Mouse (Mus musculus) C3H10T1/2 (cell line): ENCODE results near the gene Chd3. TPM values are rescaled to one million over a fixed set of nuclear protein-coding genes. Genes with fewer than 3 reads are reported as not detected.

Source experiments
- polyA plus RNA-seq, 2 experiments: library from polyadenylated mRNA; unstranded; fragments of >200 nt; fragmentation: generic; extraction: Trizol; gene quantifications; one replicate each; pipeline ENCODE4 v1.2.1; 2012; ENCODE audit warnings: missing spikeins in 2 of 2

Chd3 gene
- 100 to 1,000 TPM in 1 of 2 experiments, 10 to 100 TPM in 1; 12.9 to 147 TPM for polyA plus RNA-seq

DNA sequence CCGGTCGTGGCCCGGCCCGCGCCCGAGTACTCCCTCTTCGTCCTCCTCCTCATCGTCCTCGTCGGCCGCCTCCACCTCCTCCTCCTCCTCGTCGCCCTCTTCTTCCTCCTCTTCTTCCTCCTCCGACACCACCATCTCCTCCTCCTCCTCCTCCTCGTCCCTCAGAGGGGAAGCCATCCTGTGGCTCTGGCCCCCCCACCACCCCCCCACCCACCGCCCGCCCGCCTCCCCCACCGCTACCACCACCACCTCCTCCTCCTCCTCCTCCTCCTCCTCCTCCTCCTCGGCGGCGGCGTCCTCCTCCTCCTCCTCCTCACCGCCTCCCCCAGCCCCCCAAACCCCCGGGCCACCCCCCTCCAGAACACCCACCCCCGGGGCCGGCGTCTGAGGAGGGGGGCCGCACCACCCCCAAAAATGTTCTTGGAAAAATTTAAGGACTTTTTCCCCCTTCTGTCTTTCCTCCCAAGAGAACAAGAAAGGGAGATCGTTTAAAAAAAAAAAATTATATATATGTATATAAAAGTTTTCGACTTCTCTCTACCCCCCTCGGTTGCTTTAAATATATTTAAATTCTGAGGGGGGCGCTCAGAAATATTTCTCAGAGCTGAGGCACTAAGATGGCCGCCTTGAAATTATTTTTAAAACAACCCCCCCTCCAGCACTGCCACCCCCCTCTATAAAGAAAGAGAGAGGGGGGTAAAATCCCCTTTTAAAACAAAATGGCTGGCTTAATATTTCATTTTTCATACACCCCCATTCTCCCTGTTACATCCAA lies at the start of gene Chd3:
TSS of gene Chd3 (minus strand) at position 192 of the 775 bp plus-strand sequence.

GRCm38 (mm10) chr11:69413221-69414181 lies 44.3 kb upstream of the Chd3 start, which contains the start of gene Kdm6b:
Gene Kdm6b (minus strand): TSS chr11:69413675.

GRCm38 (mm10) chr11:69398059-69398458 lies 28.9 kb upstream of the Chd3 start, which contains the start of gene Tmem88:
Gene Tmem88 (minus strand): TSS chr11:69398234.

GRCm38 (mm10) chr11:69395235-69395633 lies 26.0 kb upstream of the Chd3 start, which contains the start of the genes Naa38 and Cyb5d1:
Gene Naa38 (plus strand): TSS chr11:69395487.
Gene Cyb5d1 (minus strand): TSS chr11:69395631.

DNA sequence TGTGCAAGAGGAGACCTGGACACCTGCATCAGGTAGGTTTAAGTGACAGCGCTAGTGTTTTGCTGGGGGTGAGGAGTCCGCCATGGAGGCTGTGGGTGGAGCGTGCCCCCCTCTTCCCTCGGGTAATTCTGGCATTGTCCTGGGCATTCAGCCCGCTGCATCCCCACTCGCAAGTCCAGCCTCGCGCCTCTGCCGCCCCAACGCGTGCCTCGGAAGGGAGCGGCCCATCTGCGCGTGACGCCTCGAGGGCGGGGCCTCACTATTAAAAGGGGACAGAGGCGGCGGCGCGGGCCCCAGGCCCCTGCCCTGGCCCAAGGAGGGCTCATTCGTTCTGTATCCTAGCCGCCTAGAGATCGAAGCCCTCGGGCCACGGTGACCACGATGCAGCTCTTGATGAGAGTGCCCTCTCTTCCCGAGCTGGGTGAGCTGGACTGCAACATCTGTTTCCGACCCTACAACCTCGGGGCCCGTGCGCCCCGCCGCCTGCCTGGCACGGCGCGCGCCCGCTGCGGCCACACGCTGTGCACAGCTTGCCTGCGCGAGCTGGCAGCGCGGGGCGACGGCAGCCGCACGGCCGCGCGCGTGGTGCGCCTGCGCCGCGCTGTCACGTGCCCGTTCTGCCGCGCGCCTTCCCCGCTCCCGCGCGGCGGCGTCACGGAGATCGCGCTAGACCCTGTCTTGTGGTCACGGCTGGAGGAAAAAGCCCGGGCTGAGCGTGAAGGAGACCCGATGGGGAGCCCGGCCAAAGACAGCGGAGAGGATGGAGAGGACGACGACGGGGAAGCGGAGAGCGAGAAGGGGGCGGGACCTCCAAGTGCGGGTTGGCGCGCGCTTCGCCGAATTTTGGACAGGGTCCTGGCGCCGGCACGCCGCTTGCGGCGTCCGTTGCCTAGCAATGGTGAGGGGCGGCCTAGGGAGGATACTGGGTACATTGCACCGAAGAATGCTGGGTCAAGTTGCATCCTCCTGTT lies 28.8 kb downstream of the Chd3 start, which contains the start of gene Rnf227:
TSS of gene Rnf227 (plus strand) at position 301 of the 971 bp plus-strand sequence.

DNA sequence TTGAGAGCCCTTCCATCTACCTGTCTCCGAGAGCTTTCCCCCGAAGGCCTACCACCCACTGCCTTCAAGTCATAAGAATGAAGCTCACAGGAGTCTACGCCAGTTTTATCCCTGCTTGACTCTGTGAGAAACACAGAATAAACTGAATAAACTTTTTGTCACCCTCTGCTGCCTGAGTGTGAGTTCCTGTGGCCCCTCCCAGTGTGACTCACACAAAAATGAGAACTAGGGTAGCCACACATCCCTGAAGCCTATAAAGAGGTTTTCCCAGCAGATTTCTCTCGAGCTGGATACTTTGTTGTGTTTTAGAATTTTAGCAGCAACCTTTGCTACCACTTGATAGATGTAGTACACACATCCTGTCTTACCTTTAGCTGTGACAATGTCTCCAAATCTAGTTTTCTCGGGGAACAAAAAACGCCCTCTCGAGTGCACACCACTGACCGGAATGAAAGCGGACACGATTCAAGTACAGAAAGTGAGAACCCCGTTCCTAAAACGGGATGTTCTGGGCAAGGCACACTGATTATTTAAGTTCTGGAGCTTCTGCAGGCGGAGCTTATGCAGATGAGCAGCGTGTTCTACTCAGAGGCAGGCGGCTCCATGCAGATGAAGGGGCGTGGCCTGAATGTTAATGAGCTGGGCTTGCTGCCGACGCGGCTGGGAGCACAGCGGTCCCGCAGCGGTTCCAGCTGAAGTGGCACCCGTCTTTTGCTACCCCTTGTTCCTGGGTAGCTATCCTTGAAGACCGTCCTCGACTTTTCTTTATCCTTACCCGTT lies 43.4 kb downstream of the Chd3 start, which contains the start of gene Kcnab3:
TSS of gene Kcnab3 (plus strand) at position 631 of the 780 bp plus-strand sequence.

DNA sequence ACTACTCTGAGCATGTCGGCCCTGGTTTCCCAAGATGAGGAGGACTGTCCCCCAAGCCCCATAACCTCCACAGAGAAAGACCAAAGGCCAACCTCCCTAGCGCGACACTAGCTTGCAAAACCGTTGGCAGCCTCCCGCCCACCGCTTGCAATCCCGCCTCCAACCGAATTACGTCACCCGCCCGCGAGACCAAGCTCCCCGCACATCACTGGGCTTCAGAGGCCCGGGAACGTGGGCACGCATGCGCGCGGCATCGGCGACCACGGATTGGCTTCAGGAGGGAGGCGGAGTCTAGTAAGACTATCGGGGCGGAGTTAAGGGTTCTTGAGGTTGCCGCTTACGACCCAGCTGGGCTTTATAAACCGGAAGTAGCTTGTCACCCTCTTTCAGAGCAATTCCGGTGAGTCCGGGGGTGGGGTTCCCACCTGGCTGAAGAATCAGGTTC lies 45.5 kb downstream of the Chd3 start, which contains the start of the genes Cntrob and Trappc1:
TSS of gene Cntrob (minus strand) at position 109 of the 445 bp plus-strand sequence.
TSS of gene Trappc1 (plus strand) at position 314 of the 445 bp plus-strand sequence.

Other genes with a start within 250 kb of the Chd3 start
- gene Hes7, start 249.0 kb downstream of the Chd3 start, polyA plus RNA-seq, result under 1 TPM; 0.16 to 0.19 TPM
- gene 9130213A22Rik, start 246.8 kb downstream of the Chd3 start, polyA plus RNA-seq, result 1 to 10 TPM in 1 of 2 experiments, under 1 TPM in 1; 0.55 to 2.0 TPM
- under 1 TPM; 0.07 to 0.34 TPM for gene Aloxe3, start 243.5 kb downstream of the Chd3 start, polyA plus RNA-seq
- gene Alox12b, start 212.4 kb downstream of the Chd3 start, polyA plus RNA-seq, result not detected
- under 1 TPM; 0.05 to 0.20 TPM for gene Alox8, start 171.6 kb downstream of the Chd3 start, polyA plus RNA-seq
- under 1 TPM in 1 of 2 experiments, not detected in 1; 0.04 TPM for gene Gucy2e, start 132.4 kb downstream of the Chd3 start, polyA plus RNA-seq
- gene Cntrob, start 45.6 kb downstream of the Chd3 start, polyA plus RNA-seq, result 10 to 100 TPM in 1 of 2 experiments, 1 to 10 TPM in 1; 1.9 to 13.1 TPM
- 100 to 1,000 TPM; 152 to 168 TPM for gene Trappc1, start 45.4 kb downstream of the Chd3 start, polyA plus RNA-seq
- under 1 TPM; 0.41 to 0.76 TPM for gene Kcnab3, start 43.1 kb downstream of the Chd3 start, polyA plus RNA-seq
- under 1 TPM in 1 of 2 experiments, not detected in 1; 0.07 TPM for gene Rnf227, start 28.9 kb downstream of the Chd3 start, polyA plus RNA-seq
- gene Naa38, start 26.1 kb upstream of the Chd3 start, polyA plus RNA-seq, result 100 to 1,000 TPM; 320 to 328 TPM
- 10 to 100 TPM in 1 of 2 experiments, 1 to 10 TPM in 1; 1.2 to 16.0 TPM for gene Cyb5d1, start 26.2 kb upstream of the Chd3 start, polyA plus RNA-seq
- gene Tmem88, start 28.8 kb upstream of the Chd3 start, polyA plus RNA-seq, result under 1 TPM; 0.33 TPM
- 10 to 100 TPM in 1 of 2 experiments, 1 to 10 TPM in 1; 1.5 to 25.3 TPM for gene Kdm6b, start 44.3 kb upstream of the Chd3 start, polyA plus RNA-seq
- 1 to 10 TPM in 1 of 2 experiments, under 1 TPM in 1; 0.02 to 1.6 TPM for gene Dnah2, start 179.7 kb upstream of the Chd3 start, polyA plus RNA-seq
- 1 to 10 TPM in 1 of 2 experiments, under 1 TPM in 1; 0.14 to 1.5 TPM for gene Efnb3, start 190.8 kb upstream of the Chd3 start, polyA plus RNA-seq
- gene Wrap53, start 210.8 kb upstream of the Chd3 start, polyA plus RNA-seq, result 10 to 100 TPM; 14.8 to 24.4 TPM
- 100 to 1,000 TPM; 156 to 242 TPM for gene Trp53, start 211.0 kb upstream of the Chd3 start, polyA plus RNA-seq
- 1 to 10 TPM in 1 of 2 experiments, under 1 TPM in 1; 0.05 to 1.3 TPM for gene Atp1b2, start 236.5 kb upstream of the Chd3 start, polyA plus RNA-seq
- not detected for gene Shbg, start 248.5 kb upstream of the Chd3 start, polyA plus RNA-seq